Mouse (Mus musculus) stomach, postnatal 0 days (tissue): ENCODE results near the gene Atad1.

Experiments used
- CTCF ChIP-seq: IDR thresholded peaks from 2 replicates; pipeline ENCODE4 v1.5.1; 2016; ENCODE audit warnings: antibody characterized with exemption, low read depth, mild to moderate bottlenecking, moderate library complexity
- EP300 ChIP-seq: optimal IDR thresholded peaks from 2 replicates; pipeline ENCODE3; 2016; ENCODE audit warnings: antibody characterized with exemption

GRCm38 (mm10) chr19:32641995-32642394 is 97.6 kb downstream of the Atad1 start:
- TF ChIP-seq CTCF (no peak), EP300 (no peak)
